Mouse (Mus musculus) CH12.LX (cell line): Measurements from ENCODE around the gene Atp5c1. TPM values are rescaled to one million over a fixed set of nuclear protein-coding genes. Genes with fewer than 3 reads are reported as not detected.

ENCODE experiments used
- DNase-seq: peaks from one replicate; pipeline ENCODE4 v3.0.0-alpha.2; 2013; ENCODE audit errors: extremely low read depth
- H3K27ac ChIP-seq: 2 replicates; pipeline ENCODE4 v1.5.1; 2012; ENCODE audit warnings: low read depth, mild to moderate bottlenecking, control low read depth, moderate library complexity; ENCODE audit not compliant: insufficient read depth
- H3K27me3 ChIP-seq: replicated peaks from 2 replicates; pipeline ENCODE3; 2012; ENCODE audit warnings: inconsistent platforms
- H3K36me3 ChIP-seq, 2 experiments: replicated peaks in 1 of 2; 2 replicates each; pipeline versions ENCODE3 to v1.6.1; 2012; ENCODE audit warnings: inconsistent platforms in 1 of 2, low read length in 1 of 2, mild to moderate bottlenecking in 1 of 2, mixed read lengths in 1 of 2, moderate library complexity in 1 of 2; ENCODE audit not compliant: control insufficient read depth in 1 of 2, insufficient read depth in 1 of 2
- H3K4me1 ChIP-seq, 2 experiments: 2 replicates each; pipeline ENCODE4 v1.6.1; 2012; ENCODE audit warnings: inconsistent platforms in 1 of 2, moderate library complexity in 1 of 2; ENCODE audit not compliant: insufficient read depth in 2 of 2, control insufficient read depth in 1 of 2
- H3K4me2 ChIP-seq: 2 replicates; pipeline ENCODE4 v1.6.1; 2012; ENCODE audit warnings: low read depth, mild to moderate bottlenecking, control low read depth; ENCODE audit not compliant: poor library complexity, insufficient read depth, severe bottlenecking
- H3K4me3 ChIP-seq, 3 experiments: fragments of 150-350 bp in 1 of 3; sonication (generic) in 1 of 3; replicated peaks in 1 of 3; 2 replicates each; pipeline versions ENCODE3 to v1.5.1; 2011 to 2012; ENCODE audit warnings: low read depth in 2 of 3, low read length in 2 of 3, mild to moderate bottlenecking in 2 of 3, moderate library complexity in 2 of 3, control low read depth in 1 of 3, improper control_type of control experiment in 1 of 3, inconsistent platforms in 1 of 3, mixed read lengths in 1 of 3; ENCODE audit not compliant: poor library complexity in 1 of 3
- H3K79me2 ChIP-seq: replicated peaks from 2 replicates; pipeline ENCODE4 v1.6.1; 2012; ENCODE audit warnings: mild to moderate bottlenecking, moderate library complexity; ENCODE audit not compliant: control insufficient read depth, poor library complexity, insufficient read depth, severe bottlenecking; ENCODE audit errors: extremely low read depth
- H3K9ac ChIP-seq: 2 replicates; pipeline ENCODE4 v1.6.1; 2012; ENCODE audit warnings: low read depth, mild to moderate bottlenecking, control low read depth, moderate library complexity; ENCODE audit not compliant: insufficient read depth
- H3K9me3 ChIP-seq: replicated peaks from 2 replicates; pipeline ENCODE3; 2012; ENCODE audit warnings: low read length, inconsistent platforms, mixed read lengths
- BHLHE40 ChIP-seq: IDR thresholded peaks from 2 replicates; pipeline ENCODE4 v1.6.1; 2011; ENCODE audit warnings: mild to moderate bottlenecking, low read depth, low read length, improper control_type of control experiment
- CHD2 ChIP-seq: IDR thresholded peaks from 2 replicates; pipeline ENCODE4 v1.6.1; 2011; ENCODE audit warnings: low read length, improper control_type of control experiment
- E2F4 ChIP-seq: IDR thresholded peaks from 2 replicates; pipeline ENCODE4 v1.6.1; 2011; ENCODE audit warnings: low read depth, low read length, improper control_type of control experiment; ENCODE audit not compliant: insufficient replicate concordance
- ELF1 ChIP-seq: IDR thresholded peaks from 2 replicates; pipeline ENCODE4 v1.6.1; 2014; ENCODE audit warnings: low read depth, mild to moderate bottlenecking, inconsistent platforms, low read length, improper control_type of control experiment
- ETS1 ChIP-seq: conservative IDR thresholded peaks from 2 replicates; pipeline ENCODE4 v1.6.1; 2012; ENCODE audit warnings: low read depth, mild to moderate bottlenecking, inconsistent platforms, low read length, improper control_type of control experiment, moderate library complexity
- GABPA ChIP-seq: IDR thresholded peaks from 2 replicates; pipeline ENCODE4 v1.6.1; 2012; ENCODE audit warnings: low read depth, low read length, improper control_type of control experiment, inconsistent platforms; ENCODE audit not compliant: insufficient replicate concordance
- HCFC1 ChIP-seq: IDR thresholded peaks from 2 replicates; pipeline ENCODE4 v1.6.1; 2012; ENCODE audit warnings: low read depth, mild to moderate bottlenecking, inconsistent platforms, low read length, improper control_type of control experiment
- IRF4 ChIP-seq: IDR thresholded peaks from 2 replicates; pipeline ENCODE4 v1.6.1; 2014; ENCODE audit warnings: low read depth, mild to moderate bottlenecking, inconsistent platforms, low read length, improper control_type of control experiment
- JUN ChIP-seq: IDR thresholded peaks from 2 replicates; pipeline ENCODE4 v1.6.1; 2011; ENCODE audit warnings: low read depth, mild to moderate bottlenecking, low read length, improper control_type of control experiment, moderate library complexity; ENCODE audit not compliant: insufficient read depth
- JUND ChIP-seq: conservative IDR thresholded peaks from 2 replicates; pipeline ENCODE4 v1.6.1; 2011; ENCODE audit warnings: low read depth, low read length, improper control_type of control experiment
- KAT2A ChIP-seq: IDR thresholded peaks from 2 replicates; pipeline ENCODE4 v1.6.1; 2012; ENCODE audit warnings: low read length, improper control_type of control experiment, inconsistent platforms; ENCODE audit not compliant: insufficient replicate concordance
- MAFK ChIP-seq: IDR thresholded peaks from 2 replicates; pipeline ENCODE4 v1.6.1; 2011; ENCODE audit warnings: low read length, improper control_type of control experiment; ENCODE audit not compliant: insufficient replicate concordance
- MAX ChIP-seq: IDR thresholded peaks from 2 replicates; pipeline ENCODE4 v1.6.1; 2011; ENCODE audit warnings: low read length, improper control_type of control experiment
- MAZ ChIP-seq: IDR thresholded peaks from 2 replicates; pipeline ENCODE4 v1.6.1; 2012; ENCODE audit warnings: low read depth, mild to moderate bottlenecking, inconsistent platforms, low read length, improper control_type of control experiment, moderate library complexity
- MXI1 ChIP-seq: IDR thresholded peaks from 2 replicates; pipeline ENCODE4 v1.6.1; 2011; ENCODE audit warnings: mild to moderate bottlenecking, low read depth, low read length, improper control_type of control experiment
- NRF1 ChIP-seq: IDR thresholded peaks from 2 replicates; pipeline ENCODE4 v1.6.1; 2014; ENCODE audit warnings: low read depth, mild to moderate bottlenecking, inconsistent platforms, low read length, improper control_type of control experiment, moderate library complexity
- PAX5 ChIP-seq: IDR thresholded peaks from 2 replicates; pipeline ENCODE4 v1.6.1; 2012; ENCODE audit warnings: low read length, inconsistent platforms, mixed read lengths
- POLR2AphosphoS2 ChIP-seq: IDR thresholded peaks from 2 replicates; pipeline ENCODE4 v1.6.1; 2011; ENCODE audit warnings: low read depth, low read length, improper control_type of control experiment
- RAD21 ChIP-seq: IDR thresholded peaks from 2 replicates; pipeline ENCODE4 v1.6.1; 2011; ENCODE audit warnings: low read depth, mild to moderate bottlenecking, low read length, improper control_type of control experiment, moderate library complexity
- RCOR1 ChIP-seq: conservative IDR thresholded peaks from 2 replicates; pipeline ENCODE4 v1.6.1; 2012; ENCODE audit warnings: low read depth, mild to moderate bottlenecking, inconsistent platforms, low read length, improper control_type of control experiment
- SMC3 ChIP-seq: IDR thresholded peaks from 2 replicates; pipeline ENCODE4 v1.6.1; 2011; ENCODE audit warnings: low read depth, low read length, improper control_type of control experiment
- TCF12 ChIP-seq: IDR thresholded peaks from 2 replicates; pipeline ENCODE4 v1.6.1; 2014; ENCODE audit warnings: low read depth, mild to moderate bottlenecking, inconsistent platforms, low read length, improper control_type of control experiment
- UBTF ChIP-seq: IDR thresholded peaks from 2 replicates; pipeline ENCODE4 v1.6.1; 2012; ENCODE audit warnings: low read depth, mild to moderate bottlenecking, inconsistent platforms, low read length, improper control_type of control experiment, moderate library complexity
- USF2 ChIP-seq: conservative IDR thresholded peaks from 2 replicates; pipeline ENCODE4 v1.6.1; 2011; ENCODE audit warnings: low read depth, low read length, improper control_type of control experiment
- ZKSCAN1 ChIP-seq: IDR thresholded peaks from 2 replicates; pipeline ENCODE4 v1.6.1; 2012; ENCODE audit warnings: low read depth, inconsistent platforms, low read length, improper control_type of control experiment, borderline replicate concordance
- ZNF384 ChIP-seq: IDR thresholded peaks from 2 replicates; pipeline ENCODE4 v1.6.1; 2012; ENCODE audit warnings: low read depth, low read length, improper control_type of control experiment, inconsistent platforms
- dilution Hi-C: fragments of 300-500 bp; cut with MboI; formaldehyde crosslinking; loops from 2 replicates; pipeline ENCODE4 v1.14.3; 2020; ENCODE audit warnings: low sequenced_read_pairs; ENCODE audit not compliant: extremely low pct_unique_long_range_greater_than_20kb, extremely low pct_ligation_motif_present
- in situ Hi-C: fragments of 300-500 bp; cut with MboI; formaldehyde crosslinking; loops from 3 replicates; pipeline ENCODE4 v1.14.3; 2019; ENCODE audit warnings: low sequenced_read_pairs, low pct_ligation_motif_present, low pct_unique_long_range_greater_than_20kb, mixed read lengths
- polyA plus RNA-seq: library from polyadenylated mRNA; unstranded; fragments of >175 nt; gene quantifications from 2 replicates; pipeline ENCODE4 v1.2.1, GENCODE M21; 2012; ENCODE audit warnings: low read depth; ENCODE audit not compliant: insufficient read length
- total RNA-seq, 2 experiments: library from RNA; depleted of rRNA; stranded (reverse); fragments of 300-350 nt in 1 of 2; fragments of >200 nt in 1 of 2; gene quantifications; 2 replicates each; pipeline ENCODE4 v1.2.3; 2012 to 2014

Gene Atp5c1
- total and polyA plus RNA-seq, 3 experiments, result 336 to 918 (median 423) TPM

DNA sequence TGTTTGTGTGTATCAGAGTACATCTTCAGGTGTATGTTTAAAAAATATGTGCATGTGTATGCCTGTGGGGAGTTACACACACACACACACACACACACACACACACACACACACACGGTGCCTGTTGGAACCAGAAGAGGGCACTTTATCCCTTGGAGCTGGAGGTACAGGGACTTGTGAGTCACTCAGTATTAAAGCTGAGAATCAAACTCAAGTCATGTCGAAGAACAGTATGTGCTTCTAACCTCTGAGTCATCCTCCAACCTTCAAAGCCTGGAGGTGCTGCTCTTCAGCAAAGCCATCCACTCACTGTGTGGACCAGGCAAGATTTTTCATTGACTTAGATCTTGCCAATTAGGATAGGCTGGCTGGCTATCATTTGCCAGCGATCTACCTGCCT is 41.5 kb upstream of the Atp5c1 start:
- Histone ChIP-seq H3K79me2 (no peaks in the 10 kb centered on the region), H3K9me3 (no peaks in the 10 kb centered on the region), H3K9ac (no peak overlapping the region), H3K36me3 (no peaks in the 10 kb centered on the region), H3K27me3 (no peaks in the 10 kb centered on the region), H3K27ac (no peak overlapping the region), H3K4me2 (no peak overlapping the region), H3K4me1 (no peaks in the 10 kb centered on the region), H3K4me3 (no peak overlapping the region)
- TF ChIP-seq MAX (no peak), KAT2A (no peak), E2F4 (no peak), JUN (no peak), SMC3 (no peak), ZKSCAN1 (no peak), GABPA (no peak), NRF1 (no peak), BHLHE40 (no peak), ELF1 (no peak), POLR2AphosphoS2 (no peak), TCF12 (no peak)
- in situ Hi-C loops, result no loop called here
- dilution Hi-C loops, result no loop called here
- DNase-seq, result no peak

DNA sequence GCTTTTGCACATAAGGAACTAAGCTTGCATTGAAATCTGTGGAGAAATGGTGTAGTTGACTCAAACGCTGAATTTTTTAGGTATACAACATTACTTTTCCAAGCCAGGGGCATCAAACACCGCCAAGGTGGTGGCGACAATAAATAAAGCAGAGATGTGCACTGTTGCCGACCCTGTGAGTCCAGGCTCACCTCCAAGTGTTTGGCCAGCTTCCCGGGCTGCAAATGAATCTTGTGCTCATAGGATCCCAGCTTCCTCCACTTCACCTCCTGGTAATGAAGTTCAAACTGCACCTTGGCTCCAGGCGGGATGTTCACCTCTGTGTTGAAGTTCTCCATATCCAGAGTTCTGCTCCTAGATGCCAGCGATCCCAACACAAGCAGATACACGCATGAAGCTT is 39.0 kb upstream of the Atp5c1 start:
- dilution Hi-C loops, result no loop called here
- no peaks in the 10 kb centered on the region for H3K27me3 ChIP-seq
- H3K4me3 ChIP-seq, result no peak overlapping the region
- H3K9me3 ChIP-seq, result no peaks in the 10 kb centered on the region
- no peaks in the 10 kb centered on the region for H3K36me3 ChIP-seq
- H3K4me2 ChIP-seq, result no peak overlapping the region
- H3K27ac ChIP-seq, result no peak overlapping the region
- no peaks in the 10 kb centered on the region for H3K4me1 ChIP-seq
- H3K9ac ChIP-seq, result no peak overlapping the region
- DNase-seq, result no peak
- in situ Hi-C loops, result no loop called here
- no peaks in the 10 kb centered on the region for H3K79me2 ChIP-seq
- TF ChIP-seq RCOR1, result no peak
- no peak for TF ChIP-seq MAZ
- no peak for TF ChIP-seq UBTF
- no peak for TF ChIP-seq USF2
- no peak for TF ChIP-seq GABPA
- TF ChIP-seq ELF1, result no peak
- TF ChIP-seq IRF4, result no peak
- no peak for TF ChIP-seq CHD2
- no peak for TF ChIP-seq SMC3
- TF ChIP-seq JUND, result no peak
- no peak for TF ChIP-seq JUN
- no peak for TF ChIP-seq HCFC1
- TF ChIP-seq MXI1, result no peak
- TF ChIP-seq PAX5, result no peak
- no peak for TF ChIP-seq RAD21
- no peak for TF ChIP-seq ETS1
- TF ChIP-seq MAFK, result no peak
- no peak for TF ChIP-seq ZNF384
- TF ChIP-seq, all 38 proteins: peak for 0
